Mouse (Mus musculus): ENCODE results near the gene Nin. TPM values are rescaled to one million over a fixed set of nuclear protein-coding genes. Genes with fewer than 3 reads are reported as not detected.
A peak's percentile ranks its signal among the peaks of the same experiment; 100 is the strongest.

Gene Nin
- polyA plus RNA-seq, 1 experiment from 2014 or later = 11.1 TPM

DNA sequence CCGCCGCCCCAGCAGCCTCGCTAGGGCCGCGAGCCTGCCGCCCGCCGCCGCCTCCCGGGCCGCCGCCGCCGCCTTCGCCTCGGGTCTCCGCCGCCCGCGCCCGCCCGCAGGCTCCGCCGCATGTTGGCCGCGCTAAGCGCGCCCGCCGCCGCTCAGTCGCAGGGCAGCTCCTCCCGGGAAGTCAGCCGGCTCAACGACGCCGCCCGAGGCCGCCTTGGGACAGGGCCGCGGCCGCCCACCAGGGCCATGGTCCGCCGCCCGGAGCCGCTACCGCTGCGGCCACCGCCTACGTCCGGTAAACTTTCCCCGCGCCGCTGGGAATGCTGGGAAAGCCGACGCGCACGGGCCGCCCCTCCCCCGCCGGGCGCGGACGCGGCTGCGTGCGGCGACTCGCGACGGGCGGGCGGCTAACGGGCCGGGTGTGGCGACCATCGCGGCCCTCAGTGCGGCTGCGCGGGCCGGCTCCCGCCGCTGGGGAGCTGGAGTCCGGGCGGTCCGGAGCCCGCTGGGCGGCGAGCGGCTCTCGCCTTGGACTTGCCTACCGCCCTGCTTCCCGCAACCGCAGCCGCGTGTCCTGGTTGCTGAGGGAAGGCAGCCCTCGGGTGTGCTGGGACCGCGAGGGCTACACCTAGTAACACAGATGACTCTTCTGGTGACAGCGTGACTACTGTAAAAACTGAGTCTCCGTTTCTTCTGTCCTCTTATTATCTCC lies 126.6 kb downstream of the Nin start, which contains the start of gene Sav1:
Sav1 (minus strand) TSS at position 217 of the 712 bp plus-strand sequence.
- H3K36me3 ChIP-seq (ENCODE audit: control insufficient read depth, insufficient read depth, low read length) = no peaks in the 10 kb centered on the region
- DNase-seq (ENCODE audit: low spot score, missing footprints) (peak; percentile 98), ATAC-seq (ENCODE audit: low FRiP score) (peak; percentile 96)
- peak within 1 kb of the TSS; percentile 84 for H3K27ac ChIP-seq (ENCODE audit: low read depth, low read length)
- peak within 1 kb of the TSS; percentile 72 for H3K4me2 ChIP-seq
- under 1% methylated on average over 85 of the region's 102 CpGs for WGBS
- no peaks in the 10 kb centered on the region for H3K9me3 ChIP-seq (ENCODE audit: control insufficient read depth, low read length)
- H3K9ac ChIP-seq (ENCODE audit: low read length) = peak within 1 kb of the TSS; percentile 89
- no peaks in the 10 kb centered on the region for H3K27me3 ChIP-seq (ENCODE audit: control insufficient read depth, insufficient read depth, low read length)
- H3K4me1 ChIP-seq (ENCODE audit: control insufficient read depth, insufficient read depth, low read length) = peaks cover 6% of the 10 kb centered on the region
- H3K4me3 ChIP-seq (ENCODE audit: low read depth, low read length) = peak within 1 kb of the TSS; percentile 92

GRCm38 (mm10) chr12:69986241-69986762 lies 127.2 kb downstream of the Nin start:
- DNase-seq (ENCODE audit: low spot score, missing footprints) (peak; percentile 96), ATAC-seq (ENCODE audit: low FRiP score) (peak; percentile 61; the same call in 1 of the 2 replicates)
- Histone ChIP-seq H3K4me3 (ENCODE audit: low read depth, low read length) (peak overlapping the region; percentile 92), H3K9ac (ENCODE audit: low read length) (peak overlapping the region; percentile 89), H3K27me3 (ENCODE audit: control insufficient read depth, insufficient read depth, low read length) (no peaks in the 10 kb centered on the region), H3K27ac (ENCODE audit: low read depth, low read length) (peak overlapping the region; percentile 84), H3K4me2 (peak overlapping the region; percentile 72), H3K4me1 (ENCODE audit: control insufficient read depth, insufficient read depth, low read length) (peaks cover 6% of the 10 kb centered on the region), H3K9me3 (ENCODE audit: control insufficient read depth, low read length) (no peaks in the 10 kb centered on the region), H3K36me3 (ENCODE audit: control insufficient read depth, insufficient read depth, low read length) (no peaks in the 10 kb centered on the region)
- WGBS = under 1% methylated on average over 35 of the region's 36 CpGs

DNA sequence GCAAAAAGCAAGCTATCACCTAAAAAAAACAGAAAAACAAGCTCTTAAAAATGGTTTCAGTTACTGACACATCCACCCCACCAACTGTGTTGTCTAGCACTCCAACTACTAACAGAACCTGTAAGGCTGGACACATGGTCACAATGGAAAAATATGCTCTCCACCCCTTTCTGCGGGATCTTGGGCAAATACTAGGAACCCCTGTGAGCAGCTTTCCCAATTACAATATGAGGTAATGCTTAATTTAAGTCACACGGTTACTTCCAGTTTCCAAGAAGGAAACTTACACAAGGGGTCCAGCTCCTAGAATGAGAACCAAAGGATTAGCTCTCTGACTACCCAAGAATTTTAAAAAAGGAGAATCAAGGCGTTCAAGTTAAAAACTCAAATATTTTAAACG lies 128.0 kb downstream of the Nin start:
- 0 out of 2 replicates have a peak, but pooled peaks cover under 1% of the 10 kb centered on the region for H3K36me3 ChIP-seq (ENCODE audit: control insufficient read depth, insufficient read depth, low read length)
- DNase-seq (ENCODE audit: low spot score, missing footprints) = no peak
- H3K9me3 ChIP-seq (ENCODE audit: control insufficient read depth, low read length) = no peaks in the 10 kb centered on the region
- H3K9ac ChIP-seq (ENCODE audit: low read length) = peak overlapping the region; percentile 89
- H3K27me3 ChIP-seq (ENCODE audit: control insufficient read depth, insufficient read depth, low read length) = no peaks in the 10 kb centered on the region
- ATAC-seq (ENCODE audit: low FRiP score) = no peak
- 42% methylated on average over 4 of the region's 4 CpGs for WGBS
- peak overlapping the region; percentile 92 for H3K4me3 ChIP-seq (ENCODE audit: low read depth, low read length)
- peaks cover 6% of the 10 kb centered on the region for H3K4me1 ChIP-seq (ENCODE audit: control insufficient read depth, insufficient read depth, low read length)
- H3K4me2 ChIP-seq = peak overlapping the region; percentile 72
- no peak overlapping the region for H3K27ac ChIP-seq (ENCODE audit: low read depth, low read length)

GRCm38 (mm10) chr12:69982874-69983273 lies 130.6 kb downstream of the Nin start:
- no peaks in the 10 kb centered on the region for H3K9me3 ChIP-seq (ENCODE audit: control insufficient read depth, low read length)
- no peak overlapping the region for H3K27ac ChIP-seq (ENCODE audit: low read depth, low read length)
- H3K36me3 ChIP-seq (ENCODE audit: control insufficient read depth, insufficient read depth, low read length) = 0 out of 2 replicates have a peak, but pooled peaks cover 2% of the 10 kb centered on the region
- no peak overlapping the region for H3K9ac ChIP-seq (ENCODE audit: low read length)
- no peak overlapping the region for H3K4me3 ChIP-seq (ENCODE audit: low read depth, low read length)
- H3K4me2 ChIP-seq = no peak overlapping the region
- H3K27me3 ChIP-seq (ENCODE audit: control insufficient read depth, insufficient read depth, low read length) = no peaks in the 10 kb centered on the region
- WGBS = 74% methylated on average over 5 of the region's 5 CpGs
- H3K4me1 ChIP-seq (ENCODE audit: control insufficient read depth, insufficient read depth, low read length) = peaks cover 6% of the 10 kb centered on the region
- peak; percentile 28 for DNase-seq (ENCODE audit: low spot score, missing footprints)
- no peak for ATAC-seq (ENCODE audit: low FRiP score)

- H3K4me2 ChIP-seq = no peak overlapping the region
- H3K36me3 ChIP-seq (ENCODE audit: control insufficient read depth, insufficient read depth, low read length) = 0 out of 2 replicates have a peak, but pooled peaks cover 2% of the 10 kb centered on the region
- no peaks in the 10 kb centered on the region for H3K9me3 ChIP-seq (ENCODE audit: control insufficient read depth, low read length)
- no peak overlapping the region for H3K4me3 ChIP-seq (ENCODE audit: low read depth, low read length)
- WGBS = 88% methylated on average over 9 of the region's 9 CpGs
- H3K9ac ChIP-seq (ENCODE audit: low read length) = no peak overlapping the region
- no peak overlapping the region for H3K27ac ChIP-seq (ENCODE audit: low read depth, low read length)
- no peaks in the 10 kb centered on the region for H3K27me3 ChIP-seq (ENCODE audit: control insufficient read depth, insufficient read depth, low read length)
- H3K4me1 ChIP-seq (ENCODE audit: control insufficient read depth, insufficient read depth, low read length) = no peaks in the 10 kb centered on the region
- DNase-seq (ENCODE audit: low spot score, missing footprints) = no peak
- no peak for ATAC-seq (ENCODE audit: low FRiP score)
Measured at GRCm38 (mm10) chr12:69977376-69977998, 136.0 kb downstream of the Nin start.

GRCm38 (mm10) chr12:69976688-69977087 lies 136.8 kb downstream of the Nin start:
- 89% methylated on average over 6 of the region's 6 CpGs for WGBS
- H3K9ac ChIP-seq (ENCODE audit: low read length) = no peak overlapping the region
- no peak overlapping the region for H3K27ac ChIP-seq (ENCODE audit: low read depth, low read length)
- H3K4me3 ChIP-seq (ENCODE audit: low read depth, low read length) = no peak overlapping the region
- no peak for ATAC-seq (ENCODE audit: low FRiP score)
- H3K27me3 ChIP-seq (ENCODE audit: control insufficient read depth, insufficient read depth, low read length) = no peaks in the 10 kb centered on the region
- H3K4me2 ChIP-seq = no peak overlapping the region
- no peak for DNase-seq (ENCODE audit: low spot score, missing footprints)
- no peaks in the 10 kb centered on the region for H3K9me3 ChIP-seq (ENCODE audit: control insufficient read depth, low read length)
- peaks cover 5% of the 10 kb centered on the region; the same call in 1 of the 2 replicates for H3K36me3 ChIP-seq (ENCODE audit: control insufficient read depth, insufficient read depth, low read length)
- H3K4me1 ChIP-seq (ENCODE audit: control insufficient read depth, insufficient read depth, low read length) = no peaks in the 10 kb centered on the region

GRCm38 (mm10) chr12:69973666-69974065 lies 139.9 kb downstream of the Nin start:
- H3K36me3 ChIP-seq (ENCODE audit: control insufficient read depth, insufficient read depth, low read length) = peaks cover 5% of the 10 kb centered on the region; the same call in 1 of the 2 replicates
- no peaks in the 10 kb centered on the region for H3K9me3 ChIP-seq (ENCODE audit: control insufficient read depth, low read length)

DNA sequence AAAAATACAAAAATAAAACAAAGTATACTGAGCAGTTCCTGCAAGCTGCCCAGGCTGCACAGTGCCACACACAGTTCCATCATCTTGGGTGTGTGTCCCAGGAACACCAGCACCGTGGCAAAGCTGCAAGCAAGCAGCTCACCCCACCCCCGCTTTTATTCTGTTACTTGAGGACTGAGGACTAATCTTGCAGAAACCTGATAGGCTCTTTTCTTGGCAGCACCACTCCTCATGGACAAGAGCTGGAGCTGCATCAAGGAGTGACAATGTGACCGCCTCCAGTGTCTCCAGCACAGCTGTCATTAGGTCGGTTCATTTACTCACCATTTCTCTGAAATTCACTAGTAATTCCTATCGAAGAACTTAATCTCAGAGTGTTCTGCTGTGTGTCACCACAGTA lies 145.4 kb downstream of the Nin start:
- H3K27me3 ChIP-seq (ENCODE audit: control insufficient read depth, insufficient read depth, low read length) = no peaks in the 10 kb centered on the region
- DNase-seq (ENCODE audit: low spot score, missing footprints) = no peak
- no peak for ATAC-seq (ENCODE audit: low FRiP score)
- H3K9ac ChIP-seq (ENCODE audit: low read length) = no peak overlapping the region
- no peaks in the 10 kb centered on the region for H3K9me3 ChIP-seq (ENCODE audit: control insufficient read depth, low read length)
- no peak overlapping the region for H3K27ac ChIP-seq (ENCODE audit: low read depth, low read length)
- H3K4me1 ChIP-seq (ENCODE audit: control insufficient read depth, insufficient read depth, low read length) = no peaks in the 10 kb centered on the region
- WGBS = 74% methylated on average over 5 of the region's 5 CpGs
- H3K4me2 ChIP-seq = no peak overlapping the region
- peaks cover 11% of the 10 kb centered on the region; the same call in 1 of the 2 replicates for H3K36me3 ChIP-seq (ENCODE audit: control insufficient read depth, insufficient read depth, low read length)
- H3K4me3 ChIP-seq (ENCODE audit: low read depth, low read length) = no peak overlapping the region

More at GRCm38 (mm10) chr12:69973666-69974065, 139.9 kb downstream of the Nin start:
- no peak overlapping the region for H3K27ac ChIP-seq (ENCODE audit: low read depth, low read length)
- no peak for ATAC-seq (ENCODE audit: low FRiP score)
- no peak overlapping the region for H3K4me3 ChIP-seq (ENCODE audit: low read depth, low read length)
- no peaks in the 10 kb centered on the region for H3K4me1 ChIP-seq (ENCODE audit: control insufficient read depth, insufficient read depth, low read length)
- H3K9ac ChIP-seq (ENCODE audit: low read length) = no peak overlapping the region
- H3K4me2 ChIP-seq = no peak overlapping the region
- no peaks in the 10 kb centered on the region for H3K27me3 ChIP-seq (ENCODE audit: control insufficient read depth, insufficient read depth, low read length)
- DNase-seq (ENCODE audit: low spot score, missing footprints) = no peak

- ATAC-seq (ENCODE audit: low FRiP score) = no peak
- 95% methylated on average over 6 of the region's 6 CpGs for WGBS
- H3K9me3 ChIP-seq (ENCODE audit: control insufficient read depth, low read length) = no peaks in the 10 kb centered on the region
- H3K4me1 ChIP-seq (ENCODE audit: control insufficient read depth, insufficient read depth, low read length) = no peaks in the 10 kb centered on the region
- H3K4me2 ChIP-seq = no peak overlapping the region
- H3K4me3 ChIP-seq (ENCODE audit: low read depth, low read length) = no peak overlapping the region
- no peak for DNase-seq (ENCODE audit: low spot score, missing footprints)
- no peak overlapping the region for H3K9ac ChIP-seq (ENCODE audit: low read length)
- H3K36me3 ChIP-seq (ENCODE audit: control insufficient read depth, insufficient read depth, low read length) = peaks cover 11% of the 10 kb centered on the region; the same call in 1 of the 2 replicates
- no peaks in the 10 kb centered on the region for H3K27me3 ChIP-seq (ENCODE audit: control insufficient read depth, insufficient read depth, low read length)
- H3K27ac ChIP-seq (ENCODE audit: low read depth, low read length) = no peak overlapping the region
Measured at GRCm38 (mm10) chr12:69967112-69967511, 146.4 kb downstream of the Nin start.

All from midbrain, embryonic 11.5 days (tissue).